Mouse (Mus musculus) thymus, postnatal 25 days (tissue): Measurements from ENCODE around the gene Ndufa4l2.

Experiments used
- DNase-seq: peaks from one replicate; pipeline ENCODE4 v3.0.0; 2022

Gene Ndufa4l2

DNA sequence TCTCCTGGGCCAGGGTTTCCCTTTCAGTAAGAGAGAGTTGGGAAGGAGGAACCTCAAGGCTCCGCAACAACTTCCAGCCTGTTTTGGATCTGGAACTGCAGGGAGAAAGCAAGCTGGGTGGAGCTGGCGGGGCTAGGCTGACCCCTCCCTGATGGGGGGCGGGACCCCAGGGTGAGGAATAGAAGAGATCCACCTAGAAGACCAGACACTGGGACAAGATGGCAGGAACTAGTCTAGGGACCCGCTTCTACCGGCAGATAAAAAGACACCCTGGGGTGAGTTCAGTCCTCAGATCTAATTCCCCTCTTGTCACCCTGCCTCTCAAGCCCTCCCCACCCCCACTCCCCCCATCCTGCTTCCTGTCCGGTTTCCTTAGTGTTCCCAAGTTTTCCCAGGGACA lies at the start of gene Ndufa4l2:
Ndufa4l2 (plus strand) TSS at position 204 of the 400 bp plus-strand sequence.
- no peak for DNase-seq

DNA sequence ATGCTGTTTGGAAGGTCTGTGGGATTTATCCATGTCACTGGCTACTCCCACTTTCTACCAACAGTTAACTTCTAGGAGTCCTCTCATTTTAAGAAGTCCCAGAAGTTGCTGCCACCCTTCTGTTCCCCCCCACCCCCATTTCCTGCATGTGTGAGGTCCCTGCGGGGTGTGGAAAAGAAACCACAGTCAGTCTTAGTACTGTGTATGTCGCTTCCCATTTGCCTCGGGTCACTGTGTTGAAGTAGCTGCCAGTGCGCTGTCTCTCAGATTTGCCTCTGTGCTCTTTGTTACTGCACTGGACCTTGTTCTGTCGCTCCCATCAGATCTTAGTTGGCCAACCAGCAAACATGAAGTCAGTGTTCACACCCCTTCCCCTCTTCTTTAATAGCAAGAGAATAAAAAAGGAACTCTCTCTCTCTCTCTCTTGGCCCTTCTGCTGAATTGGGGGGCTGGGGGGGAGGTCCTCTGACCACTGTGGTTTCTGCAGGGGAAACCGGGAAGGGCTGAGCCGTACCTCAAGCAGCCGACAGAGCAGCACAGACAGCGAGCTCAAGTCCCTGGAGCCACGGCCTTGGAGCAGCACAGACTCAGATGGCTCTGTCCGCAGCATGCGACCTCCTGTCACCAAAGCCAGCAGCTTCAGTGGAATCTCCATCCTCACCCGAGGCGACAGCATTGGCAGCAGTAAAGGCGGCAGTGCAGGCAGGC lies 43.3 kb upstream of the Ndufa4l2 start:
- DNase-seq = peak; percentile 56

- peak; percentile 12 for DNase-seq
Observed at GRCm38 (mm10) chr10:127472722-127473121, 42.0 kb upstream of the Ndufa4l2 start.

GRCm38 (mm10) chr10:127475175-127475574 lies 39.6 kb upstream of the Ndufa4l2 start:
- no peak for DNase-seq

GRCm38 (mm10) chr10:127476541-127476940 lies 38.2 kb upstream of the Ndufa4l2 start:
- no peak for DNase-seq

DNA sequence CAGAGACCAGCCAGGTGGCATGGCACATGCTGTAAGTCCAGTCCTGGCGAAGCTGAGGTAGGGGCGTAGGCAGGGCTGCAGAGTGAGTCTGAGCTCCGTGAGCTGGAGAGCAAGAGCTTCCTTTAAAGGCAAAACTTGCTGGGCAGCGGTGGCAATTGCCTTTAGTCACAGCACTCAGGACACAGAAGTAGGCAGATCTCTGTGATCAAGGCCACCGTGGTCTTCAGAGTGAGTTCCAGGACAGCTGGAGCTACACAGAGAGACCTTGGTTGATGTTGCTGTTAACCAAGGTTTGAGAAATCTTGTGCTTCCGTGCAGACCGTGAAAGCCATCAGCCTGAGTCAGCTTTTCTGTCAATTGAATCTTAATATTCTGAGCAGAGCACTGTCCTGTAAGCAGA lies 37.5 kb upstream of the Ndufa4l2 start:
- DNase-seq = no peak

- DNase-seq = no peak
Observed at GRCm38 (mm10) chr10:127479131-127479530, 35.6 kb upstream of the Ndufa4l2 start.

DNA sequence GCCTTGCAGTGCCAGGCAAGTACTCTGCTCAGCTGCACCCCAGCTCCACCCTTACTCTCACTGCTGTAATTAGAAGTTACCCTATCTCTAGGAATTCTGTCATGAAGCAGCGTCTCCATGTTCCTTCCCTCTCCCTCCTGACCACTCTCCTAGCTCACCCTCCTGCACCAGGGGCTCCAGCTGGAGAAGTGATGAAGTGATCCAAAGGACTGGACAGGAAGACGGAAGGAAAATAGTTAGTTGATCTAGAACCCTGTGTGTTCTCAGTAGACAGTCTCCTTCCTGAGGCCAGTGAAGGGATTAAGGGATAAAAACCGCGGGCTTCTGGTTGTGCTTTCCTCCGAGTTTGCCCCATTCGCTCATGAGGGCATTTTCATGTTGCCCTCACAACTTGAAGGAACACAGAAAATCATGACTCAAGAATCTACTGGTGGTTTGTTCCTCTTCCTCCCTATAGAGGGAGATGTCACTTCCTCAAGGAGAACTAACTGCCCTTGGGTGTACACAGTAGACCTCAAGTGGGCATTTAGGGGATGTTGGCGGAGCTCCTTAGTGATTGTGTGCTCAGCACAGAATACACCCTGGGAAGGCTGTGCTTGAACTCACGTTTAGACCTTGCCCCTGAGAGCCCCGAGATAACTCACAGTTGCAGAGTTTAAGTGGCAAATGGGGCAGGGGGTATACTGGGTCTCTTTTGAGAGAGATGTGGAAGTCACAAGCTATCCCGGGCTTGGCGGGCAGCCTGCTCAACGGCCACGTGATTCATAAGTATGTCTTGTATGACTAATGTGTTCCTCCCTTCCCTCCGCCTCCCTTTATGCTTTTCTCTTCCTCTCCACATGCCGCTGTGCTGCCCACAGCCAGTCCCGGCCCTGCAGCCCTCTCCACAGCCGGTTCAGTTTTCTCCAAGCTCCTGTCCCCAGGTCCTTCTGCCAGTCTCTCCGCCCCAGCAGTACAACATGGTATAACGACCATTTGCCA lies 33.6 kb upstream of the Ndufa4l2 start:
- no peak for DNase-seq

DNA sequence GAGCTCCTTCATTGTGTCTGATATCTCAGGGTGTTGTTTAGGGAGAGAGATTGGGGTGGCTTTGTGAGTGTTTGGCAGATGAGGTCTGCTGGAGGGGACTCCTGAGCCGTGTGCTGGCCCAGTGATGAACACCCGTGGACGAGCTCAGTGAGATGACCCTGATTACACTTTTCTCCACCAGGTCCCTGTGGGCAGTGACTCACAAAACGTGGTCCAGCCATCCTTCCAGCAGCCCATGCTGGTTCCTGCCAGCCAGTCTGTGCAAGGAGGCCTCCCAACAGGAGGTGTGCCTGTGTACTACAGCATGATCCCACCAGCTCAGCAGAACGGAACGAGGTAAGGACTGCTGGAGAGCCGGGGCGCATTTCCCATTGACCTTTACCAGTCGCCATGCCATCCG lies 29.5 kb upstream of the Ndufa4l2 start:
- no peak for DNase-seq

DNA sequence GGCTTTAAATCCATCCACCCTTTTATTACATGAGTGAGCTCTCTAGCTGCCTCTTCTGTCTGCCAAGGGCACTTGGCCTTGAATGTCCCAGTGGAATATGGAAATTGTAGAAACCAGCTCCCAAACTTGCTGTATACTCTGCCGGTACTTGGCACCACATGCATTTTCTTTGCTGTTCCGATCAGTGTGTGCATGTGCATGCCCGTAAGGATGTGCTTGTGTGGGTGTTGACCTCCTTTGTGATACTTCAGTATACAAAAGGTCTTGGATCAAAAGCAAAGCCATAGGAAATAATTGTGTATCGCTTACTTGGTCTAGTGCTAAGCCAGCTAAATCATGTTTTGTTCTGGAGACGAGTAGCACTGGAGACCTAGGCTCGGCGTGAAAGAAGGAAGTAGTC lies 25.9 kb upstream of the Ndufa4l2 start:
- DNase-seq = no peak

DNA sequence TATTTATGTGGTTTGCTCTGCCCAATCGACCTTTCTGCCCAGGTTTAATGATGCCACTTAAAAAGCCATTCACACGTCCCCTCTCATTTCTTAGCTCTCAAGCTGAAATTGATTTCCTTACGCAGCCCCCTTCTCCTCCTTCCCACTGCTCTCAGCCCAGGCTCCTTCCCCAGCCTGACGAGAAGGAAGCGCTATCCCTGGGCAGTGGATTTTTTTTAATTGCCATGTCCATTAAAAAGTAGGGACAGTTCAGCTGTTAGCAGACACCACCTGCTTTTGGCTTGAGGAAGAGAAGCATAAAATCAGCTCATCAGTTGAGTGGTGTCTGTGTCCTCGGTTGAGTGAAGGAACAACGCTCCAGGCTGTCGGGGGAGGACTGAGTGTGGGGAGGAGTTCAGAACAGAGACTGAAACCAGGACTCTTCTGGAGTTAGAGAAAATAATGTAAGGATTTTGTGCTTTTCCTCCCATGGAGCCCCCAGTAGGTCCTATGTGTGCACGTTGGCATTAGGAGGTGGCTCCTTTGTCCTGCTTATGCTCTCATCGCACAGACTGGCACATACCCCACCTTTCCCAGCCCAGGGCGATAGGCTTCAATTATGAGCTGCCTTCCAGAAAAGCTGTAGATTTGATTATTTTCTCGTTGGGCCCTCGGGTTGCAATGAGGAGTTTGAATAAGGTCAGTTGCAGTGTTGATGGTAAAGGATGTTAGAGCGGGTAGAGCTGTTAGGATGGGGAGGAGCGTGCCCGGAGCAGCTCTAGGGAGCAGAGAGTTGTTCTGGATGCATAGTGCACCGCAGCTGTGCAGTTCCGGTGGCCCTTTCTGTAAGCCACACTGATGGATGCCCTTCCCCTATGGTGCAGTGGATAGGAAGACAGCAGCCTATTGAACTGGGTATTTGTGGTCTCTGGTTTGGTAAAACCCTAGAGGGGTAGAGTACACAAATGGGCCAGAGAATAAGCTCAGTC lies 24.3 kb upstream of the Ndufa4l2 start:
- no peak for DNase-seq

GRCm38 (mm10) chr10:127491128-127491512 lies 23.6 kb upstream of the Ndufa4l2 start:
- no peak for DNase-seq

DNA sequence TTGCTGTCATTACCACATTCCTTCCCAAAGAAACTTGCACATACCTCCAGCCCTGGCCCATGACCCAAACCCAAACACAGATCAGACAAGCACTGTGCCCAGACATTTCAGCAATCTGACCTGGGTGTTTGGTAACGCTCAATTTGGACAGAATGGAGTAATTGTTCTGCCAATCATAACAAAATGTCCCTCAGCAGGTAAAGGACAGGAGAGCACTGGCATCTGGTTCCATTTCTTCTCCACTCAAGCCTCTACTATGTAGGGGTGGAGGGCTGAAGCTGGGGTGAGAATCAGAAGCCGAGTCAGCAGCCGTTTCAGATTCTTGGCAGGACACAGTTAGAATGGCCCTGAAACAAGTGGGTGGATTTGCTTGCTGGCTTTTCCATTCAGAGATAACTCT lies 22.6 kb upstream of the Ndufa4l2 start:
- DNase-seq = no peak

DNA sequence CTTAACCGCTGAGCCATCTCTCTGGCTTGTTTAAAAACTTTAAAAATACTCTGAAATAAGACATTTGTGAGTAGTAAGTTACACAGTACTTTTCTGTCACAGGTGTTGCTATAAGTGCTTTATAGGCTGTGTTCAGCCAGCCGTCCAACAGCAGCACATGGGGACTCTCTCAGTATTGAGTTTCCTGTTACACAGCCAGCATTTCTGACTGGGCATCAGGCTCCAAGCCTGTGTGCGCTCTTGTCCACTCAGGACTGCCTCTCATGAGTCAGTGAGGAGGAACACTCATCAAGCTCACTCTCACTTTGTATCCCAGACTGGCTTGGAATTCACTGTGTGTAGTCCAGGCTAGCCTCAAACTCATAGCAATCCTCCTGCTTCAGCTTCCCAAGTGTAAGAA lies 18.6 kb upstream of the Ndufa4l2 start:
- DNase-seq = no peak

- no peak for DNase-seq
Observed at GRCm38 (mm10) chr10:127499516-127499915, 15.3 kb upstream of the Ndufa4l2 start.

GRCm38 (mm10) chr10:127500042-127500441 lies 14.7 kb upstream of the Ndufa4l2 start:
- no peak for DNase-seq

DNA sequence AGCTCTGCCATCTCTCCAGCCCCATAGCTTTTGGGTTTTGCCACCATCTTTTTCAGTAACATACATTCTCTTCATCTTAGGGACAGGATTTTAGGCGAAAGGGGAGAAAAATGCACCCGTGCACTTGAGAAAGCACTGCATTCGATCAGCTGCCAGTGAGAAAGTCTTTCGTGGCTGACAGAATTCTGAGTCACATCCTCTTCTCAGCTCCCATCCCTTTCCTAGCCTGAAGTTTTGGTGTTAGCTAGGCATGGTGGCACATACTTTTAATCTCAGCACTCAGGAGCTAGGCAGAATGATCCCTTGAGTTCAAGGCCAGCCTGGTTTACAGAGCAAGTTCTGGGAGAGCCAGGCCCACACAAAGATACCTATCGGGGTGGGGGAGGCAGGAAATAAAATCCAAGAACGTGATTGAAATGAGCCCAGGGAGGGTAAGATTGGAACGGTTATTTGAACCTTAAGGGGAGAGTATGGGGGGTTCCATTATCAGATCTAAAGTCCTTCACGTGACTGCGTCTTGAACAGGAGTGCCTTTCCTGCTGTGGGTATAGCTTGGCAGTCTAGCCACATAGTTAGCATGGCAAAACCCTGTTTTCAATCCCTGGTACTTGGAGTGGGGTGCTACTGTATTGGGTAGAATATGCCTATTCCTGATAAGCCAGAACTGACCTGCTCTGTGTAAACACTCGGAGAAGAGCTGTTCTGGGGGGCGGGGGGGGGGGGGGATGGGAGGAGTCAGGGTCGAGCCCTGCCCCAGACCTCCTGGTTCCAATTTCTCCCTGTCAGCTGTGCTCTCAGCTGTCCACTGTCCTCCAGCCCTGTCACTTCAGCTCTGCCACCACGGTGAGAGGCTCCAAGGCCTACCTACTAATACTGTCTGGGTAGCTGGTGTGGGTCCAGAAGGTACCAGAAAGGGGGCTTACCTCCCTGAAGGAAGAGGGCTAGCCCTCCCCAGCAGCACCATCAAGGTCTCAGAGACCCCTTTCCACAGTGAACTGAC lies 13.6 kb upstream of the Ndufa4l2 start, which contains the start of gene Stac3:
Stac3 (plus strand) TSS at position 793 of the 1,000 bp plus-strand sequence.
- no peak for DNase-seq

GRCm38 (mm10) chr10:127508239-127508638 lies 6.5 kb upstream of the Ndufa4l2 start:
- peak; percentile 87 for DNase-seq

GRCm38 (mm10) chr10:127509051-127509836 lies 5.5 kb upstream of the Ndufa4l2 start:
- peak; percentile 90 for DNase-seq
